Comparison of ENCODE assay signal across 7 mouse cellular contexts in the genomic region with DNA sequence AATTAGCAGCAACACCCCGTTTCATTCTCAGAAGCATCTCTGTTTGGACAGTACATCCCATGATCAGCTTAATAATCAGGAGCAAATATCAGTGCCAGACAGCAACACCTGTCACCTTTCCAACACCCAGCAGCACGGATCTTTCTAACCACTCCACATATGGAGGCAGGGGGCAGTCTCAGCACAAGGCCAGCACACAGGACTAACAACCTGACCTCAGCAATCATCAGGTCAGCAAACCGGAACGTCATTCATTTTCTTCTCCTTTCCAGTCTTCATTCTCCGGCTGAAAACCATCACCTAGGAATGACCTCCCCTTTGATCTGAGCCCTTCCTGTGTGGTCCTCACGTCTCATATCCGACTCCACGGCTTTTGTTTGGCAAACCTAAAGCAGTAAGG. TPM values are rescaled to one million over a fixed set of nuclear protein-coding genes. Genes with fewer than 3 reads are reported as not detected.
DNase-seq lines count a peak whose midpoint lies in the region; ATAC-seq and TF ChIP-seq lines count a peak whose summit lies in the region.

No protein-coding gene starts in this region.

- ATAC-seq in hindbrain, embryonic 14.5 days (ENCODE audit: low FRiP score) = no peak
- ATAC-seq in hindbrain, embryonic 16.5 days = no peak
- ATAC-seq in midbrain, postnatal 0 days (ENCODE audit: low FRiP score) = no peak

- no peak overlapping the region for H3K4me3 ChIP-seq in hindbrain, embryonic 14.5 days (replicated peaks; ENCODE audit: low read length)
- no peak overlapping the region for H3K4me3 ChIP-seq in hindbrain, embryonic 16.5 days (ENCODE audit: low read length)
- H3K4me3 ChIP-seq in midbrain, postnatal 0 days (ENCODE audit: low read depth, low read length) = no peak overlapping the region

- no peaks in the 10 kb centered on the region for H3K9me3 ChIP-seq in hindbrain, embryonic 14.5 days (ENCODE audit: control insufficient read depth, low read length)
- no peaks in the 10 kb centered on the region for H3K9me3 ChIP-seq in hindbrain, embryonic 16.5 days (ENCODE audit: control insufficient read depth, low read length)
- H3K9me3 ChIP-seq in midbrain, postnatal 0 days (ENCODE audit: low read length) = no peaks in the 10 kb centered on the region

- TF ChIP-seq CTCF in midbrain, postnatal 0 days (IDR thresholded peaks at IDR 0.05) = peak; percentile 30

- H3K27ac ChIP-seq in hindbrain, embryonic 14.5 days = no peak overlapping the region
- no peak overlapping the region for H3K27ac ChIP-seq in hindbrain, embryonic 16.5 days (ENCODE audit: low read depth, low read length)
- no peak overlapping the region for H3K27ac ChIP-seq in midbrain, postnatal 0 days (ENCODE audit: low read depth, low read length)

- no peaks in the 10 kb centered on the region for H3K27me3 ChIP-seq in hindbrain, embryonic 14.5 days (ENCODE audit: control insufficient read depth, insufficient read depth, low read length)
- H3K27me3 ChIP-seq in hindbrain, embryonic 16.5 days (replicated peaks; ENCODE audit: control insufficient read depth, insufficient read depth, low read length) = no peaks in the 10 kb centered on the region
- H3K27me3 ChIP-seq in midbrain, postnatal 0 days (ENCODE audit: insufficient read depth, low read length) = no peaks in the 10 kb centered on the region

- no peaks in the 10 kb centered on the region for H3K36me3 ChIP-seq in hindbrain, embryonic 14.5 days (replicated peaks; ENCODE audit: control insufficient read depth, insufficient read depth)
- H3K36me3 ChIP-seq in hindbrain, embryonic 16.5 days (ENCODE audit: control insufficient read depth, insufficient read depth, low read length) = no peaks in the 10 kb centered on the region
- H3K36me3 ChIP-seq in midbrain, postnatal 0 days (ENCODE audit: insufficient read depth, low read length) = no peaks in the 10 kb centered on the region

- 0 out of 2 replicates have a peak overlapping the region, but pooled peaks have one; percentile 20 for H3K4me2 ChIP-seq in hindbrain, embryonic 14.5 days (replicated peaks)
- no peak overlapping the region; the same call in 1 of the 2 replicates for H3K4me2 ChIP-seq in hindbrain, embryonic 16.5 days (ENCODE audit: low read length)
- H3K4me2 ChIP-seq in midbrain, postnatal 0 days (ENCODE audit: low read depth, low read length, poor library complexity, severe bottlenecking) = no peak overlapping the region

- no peak for DNase-seq in hindbrain, embryonic 14.5 days (ENCODE audit: low spot score)
- peak; percentile 33 for DNase-seq in ZHBTc4 (ENCODE audit: low read depth, low spot score)
- peak; percentile 34 to 44 for DNase-seq in cerebellum, postnatal 36 days
- no peak for DNase-seq in midbrain, postnatal 0 days (ENCODE audit: low spot score)
- no peak for DNase-seq in right cerebral cortex, postnatal 4 days
- no peak for DNase-seq in layer of hippocampus, adult 9-11 months

- peaks cover 68% of the 10 kb centered on the region for H3K4me1 ChIP-seq in hindbrain, embryonic 14.5 days (replicated peaks; ENCODE audit: control insufficient read depth, insufficient read depth, low read length)
- peaks cover 58% of the 10 kb centered on the region for H3K4me1 ChIP-seq in hindbrain, embryonic 16.5 days (ENCODE audit: control insufficient read depth, insufficient read depth, low read depth, low read length)
- peaks cover 27% of the 10 kb centered on the region for H3K4me1 ChIP-seq in midbrain, postnatal 0 days (ENCODE audit: insufficient read depth, low read length)

- WGBS in hindbrain, embryonic 14.5 days = 5% methylated on average over 8 of the region's 8 CpGs
- WGBS in hindbrain, embryonic 16.5 days = 4% methylated on average over 8 of the region's 8 CpGs
- 14% methylated on average over 8 of the region's 8 CpGs for WGBS in midbrain, postnatal 0 days

- 0 out of 2 replicates have a peak overlapping the region, but pooled peaks have one; percentile 9 for H3K9ac ChIP-seq in hindbrain, embryonic 14.5 days
- H3K9ac ChIP-seq in hindbrain, embryonic 16.5 days (ENCODE audit: low read depth, low read length) = no peak overlapping the region
- H3K9ac ChIP-seq in midbrain, postnatal 0 days (replicated peaks; ENCODE audit: low read length, poor library complexity, severe bottlenecking) = no peak overlapping the region

RNA-seq across cellular contexts. Expression of gene Trio, which starts 27.7 kb away (rescaled TPM):
- polyA plus RNA-seq in hindbrain, embryonic 14.5 days (2014; fragmentation: Nextera tagmentation; extraction: Ambion mirVana) = 53.9 and 59.2 TPM in 2 replicates
- polyA plus RNA-seq in hindbrain, embryonic 16.5 days (2015; fragmentation: Nextera tagmentation; extraction: Ambion mirVana) = 31.1 and 32.0 TPM in 2 replicates
- total RNA-seq in midbrain, postnatal 0 days (2014; rRNA removed) = 213 and 251 TPM in 2 replicates
- 19.0 and 23.3 TPM in 2 replicates for polyA plus RNA-seq in midbrain, postnatal 0 days (2015; fragmentation: Nextera tagmentation; extraction: Ambion mirVana)

Comparison
In these comparisons a context has a peak if more than half of its experiments do, and no peak if none do; other contexts are left out.
1. DNase-seq: peak in ZHBTc4 (single experiment) and cerebellum, postnatal 36 days (2 of 2); none in hindbrain, embryonic 14.5 days (single experiment), midbrain, postnatal 0 days (single experiment), right cerebral cortex, postnatal 4 days (single experiment) and layer of hippocampus, adult 9-11 months (single experiment).